In the genomic region with DNA sequence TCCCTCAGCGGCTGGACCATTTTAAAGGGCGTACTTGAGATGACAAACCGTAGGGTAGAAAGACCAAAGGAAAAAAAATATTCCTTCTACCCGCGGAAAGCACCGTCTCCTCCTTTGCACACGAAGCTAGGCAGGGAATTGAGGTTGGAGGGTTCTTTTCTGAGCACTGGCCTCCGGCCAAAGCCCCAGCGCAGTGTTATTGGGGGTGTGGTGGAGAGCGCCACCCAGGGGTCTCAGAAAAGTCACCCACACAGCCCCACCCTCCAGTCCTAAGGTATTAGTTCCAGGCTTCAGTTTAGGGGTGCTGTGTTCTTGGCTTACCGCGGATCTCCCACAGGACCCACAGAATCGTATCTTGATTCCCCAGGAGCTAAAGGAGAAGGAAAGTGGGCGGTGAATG, we compare ENCODE assay signal across 7 mouse cellular contexts. TPM values are rescaled to one million over a fixed set of nuclear protein-coding genes. Genes with fewer than 3 reads are reported as not detected.
DNase-seq lines count a peak whose midpoint lies in the region; ATAC-seq and TF ChIP-seq lines count a peak whose summit lies in the region.

No protein-coding gene starts in this region.

- no peaks in the 10 kb centered on the region for H3K4me1 ChIP-seq in ES-Bruce4 (ENCODE audit: control insufficient read depth, insufficient read depth, low read length)
- H3K4me1 ChIP-seq in kidney, embryonic 14.5 days (ENCODE audit: control insufficient read depth, insufficient read depth, low read length): peaks cover 16% of the 10 kb centered on the region

- no peak overlapping the region for H3K27ac ChIP-seq in ES-Bruce4 (ENCODE audit: insufficient read depth, low read length)
- H3K27ac ChIP-seq in kidney, embryonic 14.5 days (ENCODE audit: low read depth, low read length): no peak overlapping the region

- intact Hi-C loops in gastrocnemius, postnatal 14 days (cut with DNase I; ENCODE audit: low total_unique reads): loop anchor here (5.0 kb wide), 1 partner anchor 105 kb away; no protein-coding TSS in a partner anchor

- H3K4me2 ChIP-seq in kidney, embryonic 14.5 days (replicated peaks; ENCODE audit: low read depth, low read length): peak overlapping the region; percentile 70; the same call in 1 of the 2 replicates

- ATAC-seq in kidney, embryonic 14.5 days (ENCODE audit: low FRiP score, low TSS enrichment): no peak

- no peak overlapping the region for H3K9ac ChIP-seq in ES-Bruce4 (ENCODE audit: low read depth, poor library complexity, severe bottlenecking)
- H3K9ac ChIP-seq in kidney, embryonic 14.5 days (ENCODE audit: low read depth, low read length): no peak overlapping the region

- H3K4me3 ChIP-seq in ES-Bruce4 (ENCODE audit: low read depth, low read length): peak overlapping the region; percentile 15; the same call in 1 of the 2 replicates
- no peak overlapping the region; the same call in 1 of the 2 replicates for H3K4me3 ChIP-seq in kidney, embryonic 14.5 days (ENCODE audit: low read length)

- peak; percentile 35 for TF ChIP-seq CTCF in ES-Bruce4 (IDR thresholded peaks at IDR 0.05; ENCODE audit: low read depth, low read length)

- no peak for TF ChIP-seq EP300 in ES-Bruce4 (IDR thresholded peaks at IDR 0.05; ENCODE audit: insufficient read depth, low read depth, low read length)

- DNase-seq in cerebellum, adult 8-10 months: peak; percentile 8
- DNase-seq in gastrocnemius, postnatal 14 days: peak; percentile 56
- DNase-seq in lung, postnatal 4 days: peak; percentile 45 to 51
- no peak for DNase-seq in spleen, postnatal 4 days (ENCODE audit: low spot score in 2 of 2)
- DNase-seq in thymus, postnatal 10 days (ENCODE audit: low spot score in 2 of 2): no peak

- WGBS in kidney, embryonic 14.5 days: 5% methylated on average over 14 of the region's 14 CpGs

- TF ChIP-seq POLR2A in ES-Bruce4 (IDR thresholded peaks at IDR 0.05; ENCODE audit: insufficient read depth, low read length): no peak

- no peaks in the 10 kb centered on the region for H3K36me3 ChIP-seq in ES-Bruce4 (ENCODE audit: control insufficient read depth, insufficient read depth, low read length, poor library complexity, severe bottlenecking)
- H3K36me3 ChIP-seq in kidney, embryonic 14.5 days (ENCODE audit: control insufficient read depth, insufficient read depth, low read length): no peaks in the 10 kb centered on the region

- peaks cover 27% of the 10 kb centered on the region for H3K27me3 ChIP-seq in ES-Bruce4 (ENCODE audit: control insufficient read depth, insufficient read depth, low read length, poor library complexity, severe bottlenecking)
- H3K27me3 ChIP-seq in kidney, embryonic 14.5 days (ENCODE audit: control insufficient read depth, insufficient read depth, low read length): peaks cover 50% of the 10 kb centered on the region

- no peaks in the 10 kb centered on the region; the same call in 1 of the 2 replicates for H3K9me3 ChIP-seq in ES-Bruce4 (replicated peaks; ENCODE audit: control insufficient read depth, insufficient read depth, low read length, poor library complexity, severe bottlenecking)
- no peaks in the 10 kb centered on the region for H3K9me3 ChIP-seq in kidney, embryonic 14.5 days (ENCODE audit: control insufficient read depth, low read length)

RNA-seq across cellular contexts. Expression of a gene that starts 1.2 kb away (rescaled TPM):
- 0.49 TPM in 1 of 2 replicates, not detected in the other for polyA plus RNA-seq in ES-Bruce4 (2011; ENCODE audit: insufficient read depth, insufficient read length, low read depth, missing spikeins)
- total RNA-seq in gastrocnemius, postnatal 14 days (2021): 100 to 1,000 TPM in 1 of 2 experiments, 10 to 100 TPM in 1; 70.1 to 157 TPM
- 0.49 and 1.5 TPM in 2 replicates for polyA plus RNA-seq in kidney, embryonic 14.5 days (2014; fragmentation: Nextera tagmentation; extraction: Ambion mirVana)

Comparison
In these comparisons a context has a peak if more than half of its experiments do, and no peak if none do; other contexts are left out.
1. DNase-seq: peak in cerebellum, adult 8-10 months (single experiment), gastrocnemius, postnatal 14 days (single experiment) and lung, postnatal 4 days (2 of 2); none in spleen, postnatal 4 days (0 of 2) and thymus, postnatal 10 days (0 of 2).